Mouse (Mus musculus): ENCODE measurements at regions not wholly inside any gene's neighbourhood (a gene's known extent, or its start where the extent isn't known, plus 50 kb on each side); places are given as distances from the start of the nearest gene placed in this dataset.
A peak's percentile ranks its signal among the peaks of the same experiment; 100 is the strongest.

DNA sequence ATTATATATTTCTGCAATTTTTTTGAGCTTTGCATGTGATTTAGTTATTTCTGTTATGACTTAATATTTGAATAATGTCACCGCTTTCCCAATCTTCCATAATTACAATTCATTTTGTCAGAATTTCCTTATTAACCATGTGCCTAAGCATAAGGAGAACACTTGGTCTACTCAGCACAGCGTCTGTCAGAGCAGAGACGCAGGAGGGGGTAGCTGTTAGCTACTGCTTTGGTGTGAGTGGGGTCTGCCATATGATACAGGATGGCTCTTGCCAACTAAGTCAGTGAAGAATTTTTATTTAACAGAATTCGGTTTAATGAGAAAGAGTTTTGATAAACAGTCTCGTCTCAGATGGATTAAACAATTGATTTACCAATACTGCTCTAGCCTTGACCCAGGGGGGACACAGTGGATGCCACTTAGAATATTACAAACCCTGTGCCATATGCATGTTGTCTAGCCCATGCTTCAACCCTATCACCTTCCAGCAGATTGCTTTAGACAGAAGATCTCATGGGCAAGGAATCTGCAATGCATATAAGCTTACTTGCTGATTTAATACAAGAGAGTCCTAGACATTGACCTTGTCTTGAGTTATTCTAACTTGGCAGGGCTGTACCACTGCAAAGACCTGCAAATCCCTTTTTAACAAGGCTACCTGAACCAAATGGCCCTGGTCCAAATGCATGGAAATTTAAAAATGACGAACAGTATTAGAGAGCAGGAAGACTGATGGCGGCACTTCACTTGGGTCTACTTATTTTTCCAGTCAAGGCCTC is 434.9 kb downstream of the Rnf144b start:
- DNase-seq (ENCODE audit: low spot score) (no peak), ATAC-seq (ENCODE audit: low FRiP score, low TSS enrichment) (no peak)
- Histone ChIP-seq H3K4me3 (ENCODE audit: low read depth, low read length) (no peak overlapping the region), H3K9ac (ENCODE audit: low read length) (no peak overlapping the region), H3K27me3 (ENCODE audit: control insufficient read depth, insufficient read depth, low read length) (no peaks in the 10 kb centered on the region), H3K36me3 (ENCODE audit: control insufficient read depth, insufficient read depth, low read length) (no peaks in the 10 kb centered on the region), H3K27ac (replicated peaks) (no peak overlapping the region), H3K4me1 (replicated peaks; ENCODE audit: control insufficient read depth, insufficient read depth) (no peaks in the 10 kb centered on the region), H3K4me2 (replicated peaks; ENCODE audit: low read depth) (no peak overlapping the region), H3K9me3 (ENCODE audit: control insufficient read depth, low read length) (no peaks in the 10 kb centered on the region)
- 80% methylated on average over 7 of the region's 7 CpGs for WGBS
- TF ChIP-seq CTCF (IDR thresholded peaks at IDR 0.05; ENCODE audit: low read depth) (no peak), EP300 (optimal IDR thresholded peaks at IDR 0.05) (no peak)

DNA sequence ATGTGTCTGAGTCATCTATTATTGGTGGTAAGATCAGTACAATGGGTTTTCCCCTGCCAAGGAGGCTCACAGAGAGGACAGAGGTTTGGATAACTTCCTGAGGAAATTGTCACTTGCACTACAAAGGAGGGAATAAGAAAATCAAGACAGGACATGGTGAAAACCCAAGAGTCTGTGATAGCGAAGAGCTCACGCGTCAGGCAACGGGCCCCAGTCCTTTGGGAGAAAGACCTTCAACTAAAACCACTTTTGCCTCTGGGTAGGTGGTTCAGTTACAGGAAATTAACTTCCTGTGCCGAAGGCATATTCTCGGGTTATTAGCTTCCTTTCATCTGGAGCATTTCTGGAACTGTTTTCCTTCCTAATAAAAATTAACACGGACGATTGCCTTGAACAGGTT is 440.4 kb downstream of the Rnf144b start:
- H3K9me3 ChIP-seq (ENCODE audit: control insufficient read depth, low read length), result no peaks in the 10 kb centered on the region
- H3K4me3 ChIP-seq (ENCODE audit: low read depth, low read length), result no peak overlapping the region
- H3K36me3 ChIP-seq (ENCODE audit: control insufficient read depth, insufficient read depth, low read length), result no peaks in the 10 kb centered on the region
- no peaks in the 10 kb centered on the region for H3K4me1 ChIP-seq (replicated peaks; ENCODE audit: control insufficient read depth, insufficient read depth)
- DNase-seq (ENCODE audit: low spot score) (no peak), ATAC-seq (ENCODE audit: low FRiP score, low TSS enrichment) (no peak)
- H3K9ac ChIP-seq (ENCODE audit: low read length), result no peak overlapping the region
- WGBS, result 84% methylated on average over 8 of the region's 8 CpGs
- H3K4me2 ChIP-seq (replicated peaks; ENCODE audit: low read depth), result no peak overlapping the region
- TF ChIP-seq CTCF (IDR thresholded peaks at IDR 0.05; ENCODE audit: low read depth) (no peak), EP300 (optimal IDR thresholded peaks at IDR 0.05) (no peak)
- no peaks in the 10 kb centered on the region for H3K27me3 ChIP-seq (ENCODE audit: control insufficient read depth, insufficient read depth, low read length)
- no peak overlapping the region for H3K27ac ChIP-seq (replicated peaks)

DNA sequence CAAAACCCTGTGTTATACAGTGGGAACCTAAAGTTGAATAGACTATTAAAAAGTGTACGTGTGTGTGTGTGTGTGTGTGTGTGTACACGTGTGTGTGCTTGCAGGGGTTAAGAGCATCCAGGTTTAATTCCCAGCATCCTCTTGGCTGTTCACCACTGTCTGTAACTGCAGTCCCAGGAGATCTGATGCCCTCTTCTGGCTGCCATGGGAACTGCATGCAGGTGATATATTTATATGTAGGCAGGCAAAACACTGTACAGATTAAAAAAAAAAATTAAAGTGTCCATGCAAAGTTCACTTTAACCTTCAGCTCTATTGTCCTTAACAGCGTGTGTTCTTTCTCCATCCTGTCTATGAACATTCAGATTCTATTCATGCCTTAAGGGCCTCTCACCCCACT is 454.1 kb downstream of the Rnf144b start:
- ATAC-seq (ENCODE audit: low FRiP score, low TSS enrichment), result no peak
- peak; percentile 63 for TF ChIP-seq CTCF (IDR thresholded peaks at IDR 0.05; ENCODE audit: low read depth)
- no peak for TF ChIP-seq EP300 (optimal IDR thresholded peaks at IDR 0.05)
- H3K36me3 ChIP-seq (ENCODE audit: control insufficient read depth, insufficient read depth, low read length), result no peaks in the 10 kb centered on the region
- H3K4me2 ChIP-seq (replicated peaks; ENCODE audit: low read depth), result no peak overlapping the region
- DNase-seq (ENCODE audit: low spot score), result no peak
- H3K9ac ChIP-seq (ENCODE audit: low read length), result no peak overlapping the region
- no peaks in the 10 kb centered on the region for H3K9me3 ChIP-seq (ENCODE audit: control insufficient read depth, low read length)
- WGBS, result 56% methylated on average over 3 of the region's 3 CpGs
- H3K4me3 ChIP-seq (ENCODE audit: low read depth, low read length), result no peak overlapping the region
- H3K27me3 ChIP-seq (ENCODE audit: control insufficient read depth, insufficient read depth, low read length), result no peaks in the 10 kb centered on the region
- H3K4me1 ChIP-seq (replicated peaks; ENCODE audit: control insufficient read depth, insufficient read depth), result no peaks in the 10 kb centered on the region
- no peak overlapping the region for H3K27ac ChIP-seq (replicated peaks)

DNA sequence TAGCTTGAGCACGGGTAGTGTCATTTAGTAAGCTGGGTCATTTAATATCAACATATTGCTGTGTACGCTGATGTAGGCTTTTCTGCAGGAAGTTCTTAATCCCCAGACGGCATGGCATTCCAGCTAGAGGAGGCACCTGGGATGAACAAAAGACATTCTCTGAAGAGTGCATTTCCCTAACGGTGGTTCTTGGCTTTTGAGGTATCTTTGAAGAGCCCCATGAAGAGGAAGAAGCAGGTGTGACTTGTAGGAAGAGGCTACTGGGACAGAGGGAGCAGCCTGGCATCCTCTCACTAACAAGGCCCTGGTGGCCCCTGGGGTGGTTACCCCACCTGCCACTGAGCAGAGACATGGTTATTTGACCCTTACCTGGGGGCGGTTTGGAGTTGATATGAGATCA is 457.7 kb downstream of the Rnf144b start:
- H3K27me3 ChIP-seq (ENCODE audit: control insufficient read depth, insufficient read depth, low read length), result no peaks in the 10 kb centered on the region
- H3K9me3 ChIP-seq (ENCODE audit: control insufficient read depth, low read length), result no peaks in the 10 kb centered on the region
- H3K4me3 ChIP-seq (ENCODE audit: low read depth, low read length), result no peak overlapping the region
- H3K4me2 ChIP-seq (replicated peaks; ENCODE audit: low read depth), result no peak overlapping the region
- TF ChIP-seq EP300 (optimal IDR thresholded peaks at IDR 0.05), result no peak
- no peak for TF ChIP-seq CTCF (IDR thresholded peaks at IDR 0.05; ENCODE audit: low read depth)
- H3K4me1 ChIP-seq (replicated peaks; ENCODE audit: control insufficient read depth, insufficient read depth), result no peaks in the 10 kb centered on the region
- ATAC-seq (ENCODE audit: low FRiP score, low TSS enrichment) (no peak), DNase-seq (ENCODE audit: low spot score) (no peak)
- no peak overlapping the region for H3K27ac ChIP-seq (replicated peaks)
- no peaks in the 10 kb centered on the region for H3K36me3 ChIP-seq (ENCODE audit: control insufficient read depth, insufficient read depth, low read length)
- 65% methylated on average over 5 of the region's 5 CpGs for WGBS
- no peak overlapping the region for H3K9ac ChIP-seq (ENCODE audit: low read length)

DNA sequence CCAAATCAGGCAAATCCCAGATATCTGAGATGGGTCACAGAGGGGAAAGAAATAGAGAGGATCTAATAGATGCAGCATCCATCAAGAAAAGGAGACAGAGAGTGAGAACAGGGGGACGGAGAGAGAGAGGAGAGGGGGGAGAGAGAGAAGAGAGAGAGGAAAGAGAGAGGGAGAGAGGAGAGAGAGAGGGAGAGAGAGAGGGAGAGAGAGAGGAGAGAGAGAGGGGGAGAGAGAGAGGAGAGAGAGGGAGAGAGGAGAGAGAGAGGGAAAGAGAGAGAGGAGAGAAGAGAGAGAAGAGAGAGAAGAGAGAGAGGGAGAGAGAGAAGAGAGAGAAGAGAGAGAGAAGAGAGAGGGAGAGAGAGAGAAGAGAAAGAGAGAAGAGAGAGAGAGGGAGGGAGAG is 462.7 kb downstream of the Rnf144b start:
- DNase-seq (ENCODE audit: low spot score) (no peak), ATAC-seq (ENCODE audit: low FRiP score, low TSS enrichment) (no peak)
- WGBS, result 60% methylated on average over 1 of the region's 1 CpGs
- Histone ChIP-seq H3K27ac (replicated peaks) (no peak overlapping the region), H3K9me3 (ENCODE audit: control insufficient read depth, low read length) (no peaks in the 10 kb centered on the region), H3K4me3 (ENCODE audit: low read depth, low read length) (no peak overlapping the region), H3K9ac (ENCODE audit: low read length) (no peak overlapping the region), H3K27me3 (ENCODE audit: control insufficient read depth, insufficient read depth, low read length) (no peaks in the 10 kb centered on the region), H3K36me3 (ENCODE audit: control insufficient read depth, insufficient read depth, low read length) (no peaks in the 10 kb centered on the region), H3K4me2 (replicated peaks; ENCODE audit: low read depth) (no peak overlapping the region), H3K4me1 (replicated peaks; ENCODE audit: control insufficient read depth, insufficient read depth) (no peaks in the 10 kb centered on the region)
- TF ChIP-seq EP300 (optimal IDR thresholded peaks at IDR 0.05) (no peak), CTCF (IDR thresholded peaks at IDR 0.05; ENCODE audit: low read depth) (no peak)

DNA sequence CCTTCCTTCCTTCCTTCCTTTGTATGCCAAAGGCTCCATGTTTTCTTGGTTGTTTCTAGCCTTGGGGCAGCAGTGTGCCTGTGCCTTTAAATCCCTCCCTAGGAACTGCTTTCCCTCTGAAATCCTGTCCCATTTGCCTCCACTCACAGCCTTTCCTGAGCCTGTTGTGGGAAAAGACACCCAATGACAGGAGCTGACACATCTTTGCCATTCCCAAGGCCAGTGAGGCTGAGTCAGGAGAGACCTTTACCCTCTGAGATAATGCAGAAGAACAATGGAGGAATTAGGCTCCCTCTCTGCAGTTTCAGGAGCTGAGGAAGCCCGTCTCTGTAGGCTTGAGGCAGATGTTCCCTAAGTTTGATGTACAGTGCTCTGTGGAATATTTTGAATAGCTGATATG is 480.2 kb downstream of the Rnf144b start:
- TF ChIP-seq EP300 (optimal IDR thresholded peaks at IDR 0.05) (no peak), CTCF (IDR thresholded peaks at IDR 0.05; ENCODE audit: low read depth) (no peak)
- no peaks in the 10 kb centered on the region for H3K4me1 ChIP-seq (replicated peaks; ENCODE audit: control insufficient read depth, insufficient read depth)

More for the DNA sequence above, 480.2 kb downstream of the Rnf144b start:
- H3K36me3 ChIP-seq (ENCODE audit: control insufficient read depth, insufficient read depth, low read length), result no peaks in the 10 kb centered on the region
- H3K27ac ChIP-seq (replicated peaks), result no peak overlapping the region
- H3K4me2 ChIP-seq (replicated peaks; ENCODE audit: low read depth), result no peak overlapping the region
- no peak for DNase-seq (ENCODE audit: low spot score)
- no peaks in the 10 kb centered on the region for H3K27me3 ChIP-seq (ENCODE audit: control insufficient read depth, insufficient read depth, low read length)
- no peak overlapping the region for H3K4me3 ChIP-seq (ENCODE audit: low read depth, low read length)
- H3K9me3 ChIP-seq (ENCODE audit: control insufficient read depth, low read length), result no peaks in the 10 kb centered on the region
- no peak overlapping the region for H3K9ac ChIP-seq (ENCODE audit: low read length)
- WGBS, result 38% methylated on average over 1 of the region's 1 CpGs
- ATAC-seq (ENCODE audit: low FRiP score, low TSS enrichment), result no peak
